Mouse (Mus musculus) bone marrow, adult 2 months (tissue): ENCODE measurements at regions not wholly inside any gene's neighbourhood (a gene's known extent, or its start where the extent isn't known, plus 50 kb on each side); places are given as distances from the start of the nearest gene placed in this dataset.

Experiments
- CTCF ChIP-seq: fragments of 200-500 bp; IDR thresholded peaks from 2 replicates; pipeline ENCODE4 v1.5.1; 2011; ENCODE audit warnings: low read length, control low read depth; ENCODE audit not compliant: control insufficient read depth, insufficient read depth
- POLR2A ChIP-seq: fragments of 200-500 bp; IDR thresholded peaks from 2 replicates; pipeline ENCODE4 v1.6.1; 2011; ENCODE audit warnings: low read depth, mild to moderate bottlenecking, control low read depth, low read length, borderline replicate concordance; ENCODE audit not compliant: control insufficient read depth

GRCm38 (mm10) chr13:83731481-83732006, 227.7 kb downstream of the Mef2c start:
- TF ChIP-seq CTCF (no peak), POLR2A (no peak)
